ENCODE assay signal across 16 mouse cellular contexts in genomic region chr4:101669811-101670210, GRCm38 (mm10). TPM values are rescaled to one million over a fixed set of nuclear protein-coding genes. Genes with fewer than 3 reads are reported as not detected.
"Had no signal": no experiment of that assay in that cellular context is flagged by ENCODE, and none has a peak within 500 bp of the region (broad histone marks: within the 10 kb centered on the region; RNA-seq: fewer than 3 reads in every experiment).

No protein-coding gene starts in this region.

- H3K36me3 ChIP-seq: limb, embryonic 12.5 days; limb, embryonic 15.5 days; midbrain, embryonic 13.5 days; neural tube, embryonic 13.5 days had no signal

- H3K4me3 ChIP-seq: limb, embryonic 12.5 days; limb, embryonic 15.5 days; midbrain, embryonic 13.5 days; neural tube, embryonic 13.5 days had no signal

- H3K9me3 ChIP-seq: limb, embryonic 12.5 days; limb, embryonic 15.5 days; midbrain, embryonic 13.5 days had no signal

- H3K27ac ChIP-seq: kidney, postnatal 0 days; limb, embryonic 12.5 days; limb, embryonic 15.5 days; liver, embryonic 14.5 days; macrophage; midbrain, embryonic 13.5 days; neural tube, embryonic 13.5 days had no signal

- H3K4me2 ChIP-seq: limb, embryonic 12.5 days; limb, embryonic 15.5 days; liver, embryonic 11.5 days; lung, embryonic 14.5 days; midbrain, embryonic 13.5 days; neural tube, embryonic 13.5 days had no signal

- DNase-seq: kidney, adult 18-20 months; left cerebral cortex, postnatal 4 days; liver, postnatal 0 days; retina, postnatal 1 day; right cerebral cortex, postnatal 25 days; thymus, postnatal 25 days had no signal

- H3K9ac ChIP-seq: limb, embryonic 12.5 days; limb, embryonic 15.5 days; liver, embryonic 14.5 days; liver, postnatal 0 days; lung, embryonic 14.5 days; midbrain, embryonic 13.5 days; neural tube, embryonic 13.5 days had no signal

- H3K4me1 ChIP-seq: limb, embryonic 12.5 days; limb, embryonic 15.5 days; midbrain, embryonic 13.5 days; neural tube, embryonic 13.5 days had no signal

- H3K27me3 ChIP-seq: limb, embryonic 12.5 days; limb, embryonic 15.5 days; midbrain, embryonic 13.5 days; neural tube, embryonic 13.5 days had no signal

- ATAC-seq: liver, postnatal 0 days; lung, postnatal 0 days; midbrain, embryonic 13.5 days had no signal

RNA-seq across cellular contexts. Expression of gene Lepr, which starts 47.4 kb away (rescaled TPM):
- polyA plus RNA-seq: macrophage had no signal
